Mouse (Mus musculus): Measurements from ENCODE around the gene Jagn1. TPM values are rescaled to one million over a fixed set of nuclear protein-coding genes. Genes with fewer than 3 reads are reported as not detected.

The Jagn1 gene
- polyA plus RNA-seq, 1 experiment from 2014 or later: 61.1 TPM

GRCm38 (mm10) chr6:113477353-113477752 lies 35.0 kb downstream of the Jagn1 start:
- no peak overlapping the region for H3K9ac ChIP-seq
- no peaks in the 10 kb centered on the region for H3K36me3 ChIP-seq
- no peak for ATAC-seq (ENCODE audit: insufficient number of reproducible peaks, low FRiP score)
- peaks cover 20% of the 10 kb centered on the region for H3K4me1 ChIP-seq (replicated peaks)
- no peak overlapping the region for H3K4me3 ChIP-seq
- H3K27ac ChIP-seq (ENCODE audit: poor library complexity, severe bottlenecking): no peak overlapping the region
- H3K27me3 ChIP-seq (replicated peaks): peaks cover 43% of the 10 kb centered on the region
- no peak overlapping the region for H3K4me2 ChIP-seq
- no peaks in the 10 kb centered on the region for H3K9me3 ChIP-seq (replicated peaks)
- 37% methylated on average over 7 of the region's 7 CpGs for WGBS

- Histone ChIP-seq H3K4me1 (replicated peaks) (peaks cover 24% of the 10 kb centered on the region), H3K4me3 (no peak overlapping the region), H3K27me3 (replicated peaks) (peaks cover 41% of the 10 kb centered on the region), H3K36me3 (no peaks in the 10 kb centered on the region), H3K27ac (ENCODE audit: poor library complexity, severe bottlenecking) (no peak overlapping the region), H3K9me3 (replicated peaks) (no peaks in the 10 kb centered on the region), H3K9ac (no peak overlapping the region), H3K4me2 (no peak overlapping the region)
- WGBS: 81% methylated on average over 10 of the region's 10 CpGs
- no peak for ATAC-seq (ENCODE audit: insufficient number of reproducible peaks, low FRiP score)
Observed at GRCm38 (mm10) chr6:113478906-113479305, 36.5 kb downstream of the Jagn1 start.

GRCm38 (mm10) chr6:113480555-113481373 lies 38.4 kb downstream of the Jagn1 start:
- H3K4me1 ChIP-seq (replicated peaks): peaks cover 28% of the 10 kb centered on the region
- whole genome bisulfite sequencing: 54% methylated on average over 18 of the region's 18 CpGs
- H3K9me3 ChIP-seq (replicated peaks): no peaks in the 10 kb centered on the region
- 0 out of 2 replicates have a peak overlapping the region, but pooled peaks have one; percentile 5 for H3K27ac ChIP-seq (ENCODE audit: poor library complexity, severe bottlenecking)
- H3K4me3 ChIP-seq: no peak overlapping the region
- no peaks in the 10 kb centered on the region for H3K36me3 ChIP-seq
- H3K27me3 ChIP-seq (replicated peaks): peaks cover 35% of the 10 kb centered on the region
- no peak overlapping the region for H3K4me2 ChIP-seq
- ATAC-seq (ENCODE audit: insufficient number of reproducible peaks, low FRiP score): no peak
- H3K9ac ChIP-seq: no peak overlapping the region

GRCm38 (mm10) chr6:113482477-113483099 lies 40.2 kb downstream of the Jagn1 start:
- Histone ChIP-seq H3K9ac (peak overlapping the region; percentile 84), H3K4me2 (peak overlapping the region; percentile 95), H3K9me3 (replicated peaks) (no peaks in the 10 kb centered on the region), H3K4me3 (peak overlapping the region; percentile 69), H3K27ac (ENCODE audit: poor library complexity, severe bottlenecking) (peak overlapping the region; percentile 90), H3K36me3 (0 out of 2 replicates have a peak, but pooled peaks cover 8% of the 10 kb centered on the region), H3K27me3 (replicated peaks) (peaks cover 25% of the 10 kb centered on the region), H3K4me1 (replicated peaks) (peaks cover 36% of the 10 kb centered on the region)
- peak; percentile 61 for ATAC-seq (ENCODE audit: insufficient number of reproducible peaks, low FRiP score)
- 2% methylated on average over 65 of the region's 65 CpGs for WGBS

GRCm38 (mm10) chr6:113483100-113483615 lies 40.8 kb downstream of the Jagn1 start, which contains the start of gene Creld1:
Gene Creld1, plus strand, starts transcription at chr6:113483297.
- H3K27ac ChIP-seq (ENCODE audit: poor library complexity, severe bottlenecking): peak within 1 kb of the TSS; percentile 91
- peaks cover 36% of the 10 kb centered on the region for H3K4me1 ChIP-seq (replicated peaks)
- WGBS: 0% methylated on average over 26 of the region's 26 CpGs
- H3K9me3 ChIP-seq (replicated peaks): no peaks in the 10 kb centered on the region
- peak; percentile 96 for ATAC-seq (ENCODE audit: insufficient number of reproducible peaks, low FRiP score)
- peaks cover 11% of the 10 kb centered on the region for H3K36me3 ChIP-seq
- H3K9ac ChIP-seq: peak within 1 kb of the TSS; percentile 84
- peak within 1 kb of the TSS; percentile 69 for H3K4me3 ChIP-seq
- peaks cover 25% of the 10 kb centered on the region for H3K27me3 ChIP-seq (replicated peaks)
- peak within 1 kb of the TSS; percentile 95 for H3K4me2 ChIP-seq

GRCm38 (mm10) chr6:113483729-113484128 lies 41.4 kb downstream of the Jagn1 start:
- peak overlapping the region; percentile 91 for H3K27ac ChIP-seq (ENCODE audit: poor library complexity, severe bottlenecking)
- 10% methylated on average over 10 of the region's 10 CpGs for WGBS
- peak; percentile 41 for ATAC-seq (ENCODE audit: insufficient number of reproducible peaks, low FRiP score)

GRCm38 (mm10) chr6:113487125-113487576 lies 44.8 kb downstream of the Jagn1 start:
- WGBS: 66% methylated on average over 7 of the region's 7 CpGs
- no peaks in the 10 kb centered on the region for H3K27me3 ChIP-seq (replicated peaks)
- H3K4me2 ChIP-seq: no peak overlapping the region
- ATAC-seq (ENCODE audit: insufficient number of reproducible peaks, low FRiP score): no peak
- peaks cover 46% of the 10 kb centered on the region for H3K36me3 ChIP-seq
- no peak overlapping the region for H3K9ac ChIP-seq
- H3K4me1 ChIP-seq (replicated peaks): peaks cover 19% of the 10 kb centered on the region
- no peaks in the 10 kb centered on the region for H3K9me3 ChIP-seq (replicated peaks)
- no peak overlapping the region for H3K4me3 ChIP-seq
- H3K27ac ChIP-seq (ENCODE audit: poor library complexity, severe bottlenecking): no peak overlapping the region

More at GRCm38 (mm10) chr6:113483729-113484128, 41.4 kb downstream of the Jagn1 start:
- Histone ChIP-seq H3K9ac (peak overlapping the region; percentile 77), H3K9me3 (replicated peaks) (no peaks in the 10 kb centered on the region), H3K4me1 (replicated peaks) (peaks cover 36% of the 10 kb centered on the region), H3K4me2 (peak overlapping the region; percentile 95), H3K36me3 (peaks cover 17% of the 10 kb centered on the region), H3K27me3 (replicated peaks) (peaks cover 23% of the 10 kb centered on the region), H3K4me3 (peak overlapping the region; percentile 69)

- WGBS: 87% methylated on average over 14 of the region's 14 CpGs
- Histone ChIP-seq H3K36me3 (peaks cover 57% of the 10 kb centered on the region), H3K27ac (ENCODE audit: poor library complexity, severe bottlenecking) (no peak overlapping the region), H3K9me3 (replicated peaks) (no peaks in the 10 kb centered on the region), H3K9ac (no peak overlapping the region), H3K4me1 (replicated peaks) (peaks cover 9% of the 10 kb centered on the region; the same call in 1 of the 2 replicates), H3K27me3 (replicated peaks) (no peaks in the 10 kb centered on the region), H3K4me3 (no peak overlapping the region), H3K4me2 (no peak overlapping the region)
- ATAC-seq (ENCODE audit: insufficient number of reproducible peaks, low FRiP score): no peak
Observed at GRCm38 (mm10) chr6:113489410-113489809, 47.0 kb downstream of the Jagn1 start.

- no peak overlapping the region for H3K27ac ChIP-seq (ENCODE audit: poor library complexity, severe bottlenecking)
- no peaks in the 10 kb centered on the region for H3K9me3 ChIP-seq (replicated peaks)
- ATAC-seq (ENCODE audit: insufficient number of reproducible peaks, low FRiP score): no peak
- H3K36me3 ChIP-seq: peaks cover 49% of the 10 kb centered on the region
- no peak overlapping the region for H3K4me2 ChIP-seq
- 69% methylated on average over 24 of the region's 24 CpGs for WGBS
- peaks cover 26% of the 10 kb centered on the region for H3K27me3 ChIP-seq (replicated peaks)
- H3K9ac ChIP-seq: no peak overlapping the region
- peaks cover 11% of the 10 kb centered on the region for H3K4me1 ChIP-seq (replicated peaks)
- H3K4me3 ChIP-seq: no peak overlapping the region
Observed at GRCm38 (mm10) chr6:113492101-113492864, 49.9 kb downstream of the Jagn1 start.

- 1% methylated on average over 54 of the region's 54 CpGs for WGBS
- Histone ChIP-seq H3K4me3 (peak overlapping the region; percentile 51), H3K36me3 (peaks cover 35% of the 10 kb centered on the region), H3K4me2 (peak overlapping the region; percentile 81), H3K27ac (ENCODE audit: poor library complexity, severe bottlenecking) (no peak overlapping the region), H3K9ac (peak overlapping the region; percentile 59), H3K4me1 (replicated peaks) (peaks cover 9% of the 10 kb centered on the region), H3K27me3 (replicated peaks) (peaks cover 37% of the 10 kb centered on the region), H3K9me3 (replicated peaks) (no peaks in the 10 kb centered on the region)
- ATAC-seq (ENCODE audit: insufficient number of reproducible peaks, low FRiP score): peak; percentile 78
Observed at GRCm38 (mm10) chr6:113494258-113494788, 52.0 kb downstream of the Jagn1 start.

Data from heart, embryonic 12.5 days (tissue).